Mouse (Mus musculus) stomach, embryonic 16.5 days (tissue): ENCODE data around the gene Csnk1g2. TPM values are rescaled to one million over a fixed set of nuclear protein-coding genes. Genes with fewer than 3 reads are reported as not detected.

Experiments used
- microRNA-seq: library from miRNA; unstranded; fragments of <30 nt; microRNA quantifications from one replicate; pipeline ENCODE4, GENCODE M21; 2016
- polyA plus RNA-seq: library from polyadenylated mRNA; unstranded; fragments of >200 nt; fragmentation: Nextera tagmentation; extraction: Ambion mirVana; gene quantifications from 2 replicates; pipeline ENCODE4 v1.2.1, GENCODE M21; 2015

Gene Csnk1g2
- polyA plus RNA-seq, 1 experiment from 2014 or later = 18.1 TPM

Small RNA genes within 50 kb of the gene (microRNA-seq; reads per million reads assigned to microRNA genes)
- not detected for gene Mir6912

Other genes starting within 250 kb of the Csnk1g2 start
- gene Mex3d, start 235.2 kb upstream of the Csnk1g2 start, polyA plus RNA-seq = 3.0 and 4.1 TPM in 2 replicates
- 131 and 139 TPM in 2 replicates for gene Mbd3, start 223.3 kb upstream of the Csnk1g2 start, polyA plus RNA-seq
- 669 and 707 TPM in 2 replicates for gene Uqcr11, start 216.0 kb upstream of the Csnk1g2 start, polyA plus RNA-seq
- gene Tcf3, start 189.2 kb upstream of the Csnk1g2 start, polyA plus RNA-seq = 46.1 and 57.9 TPM in 2 replicates
- 0.06 and 0.08 TPM in 2 replicates for gene Onecut3, start 128.0 kb upstream of the Csnk1g2 start, polyA plus RNA-seq
- 0.12 and 0.21 TPM in 2 replicates for gene Atp8b3, start 83.7 kb upstream of the Csnk1g2 start, polyA plus RNA-seq
- gene Rexo1, start 61.3 kb upstream of the Csnk1g2 start, polyA plus RNA-seq = 16.7 TPM in 2 replicates
- 8.4 and 8.7 TPM in 2 replicates for gene Klf16, start 45.5 kb upstream of the Csnk1g2 start, polyA plus RNA-seq
- gene Abhd17a, start 32.5 kb upstream of the Csnk1g2 start, polyA plus RNA-seq = 42.9 and 44.3 TPM in 2 replicates
- 92.1 and 99.9 TPM in 2 replicates for gene Scamp4, start 20.0 kb upstream of the Csnk1g2 start, polyA plus RNA-seq
- gene Adat3, start 20.0 kb upstream of the Csnk1g2 start, polyA plus RNA-seq = 5.6 and 6.7 TPM in 2 replicates
- gene Gm49322, start 16.8 kb upstream of the Csnk1g2 start, polyA plus RNA-seq = 3.7 and 4.8 TPM in 2 replicates
- gene Btbd2, start 34.2 kb downstream of the Csnk1g2 start, polyA plus RNA-seq = 11.5 and 12.7 TPM in 2 replicates
- gene Mknk2, start 55.3 kb downstream of the Csnk1g2 start, polyA plus RNA-seq = 42.8 and 45.1 TPM in 2 replicates
- gene Mob3a, start 79.1 kb downstream of the Csnk1g2 start, polyA plus RNA-seq = 51.6 and 57.5 TPM in 2 replicates
- 25.5 and 28.7 TPM in 2 replicates for gene Izumo4, start 79.3 kb downstream of the Csnk1g2 start, polyA plus RNA-seq
- gene Ap3d1, start 119.4 kb downstream of the Csnk1g2 start, polyA plus RNA-seq = 62.5 and 66.3 TPM in 2 replicates
- gene Dot1l, start 132.4 kb downstream of the Csnk1g2 start, polyA plus RNA-seq = 11.8 and 13.9 TPM in 2 replicates
- 51.3 and 53.7 TPM in 2 replicates for gene Sf3a2, start 175.4 kb downstream of the Csnk1g2 start, polyA plus RNA-seq
- gene Plekhj1, start 175.8 kb downstream of the Csnk1g2 start, polyA plus RNA-seq = 102 and 114 TPM in 2 replicates
- gene Amh, start 182.4 kb downstream of the Csnk1g2 start, polyA plus RNA-seq = not detected in 2 replicates
- 0.65 and 8.4 TPM in 2 replicates for gene Jsrp1, start 190.7 kb downstream of the Csnk1g2 start, polyA plus RNA-seq
- gene Oaz1, start 203.8 kb downstream of the Csnk1g2 start, polyA plus RNA-seq = 1,560 and 1,582 TPM in 2 replicates
- 0.05 and 0.12 TPM in 2 replicates for gene Lingo3, start 221.2 kb downstream of the Csnk1g2 start, polyA plus RNA-seq
- 192 and 210 TPM in 2 replicates for gene Lsm7, start 232.4 kb downstream of the Csnk1g2 start, polyA plus RNA-seq
- gene Sppl2b, start 232.4 kb downstream of the Csnk1g2 start, polyA plus RNA-seq = 40.0 and 42.7 TPM in 2 replicates
- 0.06 TPM in 1 of 2 replicates, not detected in the other for gene Tmprss9, start 249.0 kb downstream of the Csnk1g2 start, polyA plus RNA-seq